Mouse (Mus musculus) gastrocnemius, adult 18-20 months (tissue): ENCODE results near the gene Zfp239. TPM values are rescaled to one million over a fixed set of nuclear protein-coding genes. Genes with fewer than 3 reads are reported as not detected.

Source experiments
- DNase-seq: peaks from one replicate; pipeline ENCODE4 v3.0.0; 2021; ENCODE audit warnings: low spot score
- total RNA-seq, 2 experiments: library from RNA; stranded (reverse); gene quantifications; 2 replicates each; pipeline ENCODE4 v1.2.3; 2021

Zfp239 gene
- total RNA-seq, 2 experiments from 2014 or later = 1.2 to 1.4 TPM

DNA sequence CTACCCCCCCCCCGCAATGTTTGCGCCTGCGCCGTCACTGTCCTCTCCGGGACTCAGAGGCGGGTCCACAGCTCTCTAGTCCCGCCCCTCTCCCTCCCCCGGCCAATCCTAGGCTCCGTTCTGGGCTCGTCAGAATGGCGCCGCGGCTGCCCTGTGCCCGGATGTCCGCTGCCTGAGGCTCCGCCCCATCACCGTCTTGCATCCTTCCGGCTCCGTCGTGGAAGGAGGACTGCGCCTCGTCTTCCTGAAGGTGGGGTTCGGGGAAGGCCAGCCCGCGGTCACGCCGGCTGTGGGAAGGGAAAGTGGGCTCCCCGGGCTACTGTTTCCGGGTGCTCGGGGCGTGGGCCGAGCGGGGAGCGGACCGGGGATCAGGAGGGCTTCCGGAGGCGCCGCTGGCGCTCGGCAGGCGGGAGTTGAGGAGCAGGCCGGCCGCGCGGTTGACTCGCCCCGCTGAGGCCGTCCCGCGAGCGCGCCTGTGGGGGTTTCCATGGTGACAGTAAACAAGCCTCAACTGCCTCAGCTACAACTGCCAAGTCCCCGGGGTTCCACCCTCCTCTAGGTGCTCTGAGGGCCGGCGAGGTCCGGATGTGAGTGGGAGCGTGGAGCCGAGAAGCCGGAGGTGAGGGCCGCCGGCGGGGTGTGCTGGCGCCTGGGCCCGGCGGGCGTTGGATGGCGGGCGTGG, 44.8 kb downstream of the Zfp239 start:
- peak; percentile 97 for DNase-seq

DNA sequence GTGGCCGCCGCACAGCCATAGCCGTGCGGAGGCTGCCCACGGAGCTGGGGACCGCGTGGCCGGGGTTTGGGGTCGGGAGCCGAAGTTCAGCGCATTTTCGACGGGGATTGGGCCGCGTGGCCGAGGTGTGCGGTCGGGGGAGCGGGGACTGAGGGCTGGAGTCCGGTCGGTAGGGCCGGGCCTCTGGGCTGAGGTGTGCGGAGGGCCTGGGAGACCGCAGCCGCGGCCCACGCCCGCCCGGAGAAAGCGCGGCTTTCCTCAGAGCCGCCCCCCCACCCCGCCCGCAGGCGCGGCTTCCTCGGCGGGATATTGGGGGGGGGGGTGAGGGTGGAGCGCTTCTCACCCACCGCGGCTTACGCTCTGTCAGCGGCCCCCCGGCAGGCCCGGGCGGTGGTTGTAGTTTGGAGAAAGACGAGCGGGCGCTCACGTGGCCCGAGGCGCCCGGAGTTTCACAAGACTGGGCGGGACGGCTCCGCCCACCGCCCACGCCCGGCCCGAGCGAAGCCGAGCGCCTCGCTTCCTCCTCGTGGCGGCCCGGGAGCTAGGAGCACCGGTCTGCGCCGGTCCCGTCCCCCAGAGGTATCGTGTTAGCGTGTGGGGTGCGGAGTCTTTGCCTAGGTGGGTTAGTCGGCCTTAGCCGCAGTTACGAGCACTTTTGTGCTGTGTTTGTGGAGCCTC, 45.5 kb downstream of the Zfp239 start:
- DNase-seq = peak; percentile 82

DNA sequence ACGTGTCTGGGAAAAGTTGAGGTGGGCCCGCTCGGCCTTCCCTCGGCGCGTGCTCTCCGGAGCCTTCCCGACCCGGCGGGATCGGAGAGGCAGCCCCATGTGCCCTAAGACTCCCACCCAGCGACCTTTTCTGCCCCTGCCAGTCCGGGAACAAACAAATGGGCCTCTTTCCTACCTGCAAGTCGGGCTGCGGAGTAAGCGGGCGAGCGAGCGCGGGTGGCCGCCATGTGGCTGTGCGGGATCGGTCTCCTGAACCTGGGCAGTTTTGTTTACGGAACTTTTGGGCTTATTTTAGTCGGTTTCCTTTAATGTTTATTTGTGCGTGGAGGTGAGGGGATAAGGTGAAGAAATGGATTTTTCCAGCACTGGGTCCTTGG, 46.1 kb downstream of the Zfp239 start:
- no peak for DNase-seq

GRCm38 (mm10) chr6:117908424-117908900, 46.6 kb downstream of the Zfp239 start:
- no peak for DNase-seq

DNA sequence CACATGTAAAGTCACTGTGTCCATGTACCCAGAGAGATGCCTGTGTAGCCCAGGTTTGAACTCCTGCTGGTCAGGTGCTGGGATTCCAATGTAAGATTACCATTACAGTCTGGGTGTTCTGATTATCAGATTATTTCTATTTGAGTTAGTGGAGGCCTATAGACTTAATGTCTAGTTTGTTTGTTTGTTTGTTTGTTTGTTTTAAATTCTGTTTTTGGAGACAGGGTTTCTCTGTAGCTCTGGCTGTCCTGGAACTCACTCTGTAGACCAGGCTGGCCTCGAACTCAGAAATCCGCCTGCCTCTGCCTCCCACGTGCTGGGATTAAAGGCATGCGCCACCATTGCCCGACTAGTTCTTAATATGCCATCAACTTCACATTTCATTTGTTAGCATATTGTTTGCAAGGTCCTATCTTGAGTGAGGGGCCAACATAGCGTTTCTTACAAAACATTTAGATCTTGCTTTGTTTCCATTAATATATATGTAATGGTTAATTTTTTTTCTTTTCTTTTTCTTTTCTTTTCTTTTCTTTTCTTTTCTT, 48.3 kb downstream of the Zfp239 start:
- no peak for DNase-seq

- DNase-seq = no peak
Observed at GRCm38 (mm10) chr6:117914541-117914940, 52.6 kb downstream of the Zfp239 start.

DNA sequence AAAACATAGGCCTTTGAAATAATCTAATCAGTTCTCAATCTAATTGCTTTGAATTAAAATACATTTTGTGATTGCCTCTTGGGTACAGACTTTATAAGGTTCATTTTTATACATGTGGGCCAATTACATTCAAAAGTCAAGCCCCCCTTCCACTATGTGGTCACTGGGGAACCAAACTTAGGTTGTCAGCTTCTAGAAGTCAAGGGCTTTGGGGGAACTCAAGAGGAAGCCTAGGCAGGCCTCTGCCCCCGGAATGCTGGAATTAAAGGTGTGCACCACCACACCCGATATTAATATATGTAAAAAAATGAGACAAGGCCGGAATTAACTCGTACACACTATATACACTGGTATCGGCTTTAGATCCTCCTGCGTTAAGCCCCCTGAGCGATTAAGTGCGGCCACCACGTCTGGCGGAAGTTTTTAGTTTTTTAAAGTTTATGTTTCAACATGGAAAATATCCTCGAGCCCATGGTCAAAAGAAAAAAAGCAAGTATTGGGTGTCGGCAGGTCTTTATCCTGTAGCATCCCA, 54.4 kb downstream of the Zfp239 start:
- DNase-seq = no peak

DNA sequence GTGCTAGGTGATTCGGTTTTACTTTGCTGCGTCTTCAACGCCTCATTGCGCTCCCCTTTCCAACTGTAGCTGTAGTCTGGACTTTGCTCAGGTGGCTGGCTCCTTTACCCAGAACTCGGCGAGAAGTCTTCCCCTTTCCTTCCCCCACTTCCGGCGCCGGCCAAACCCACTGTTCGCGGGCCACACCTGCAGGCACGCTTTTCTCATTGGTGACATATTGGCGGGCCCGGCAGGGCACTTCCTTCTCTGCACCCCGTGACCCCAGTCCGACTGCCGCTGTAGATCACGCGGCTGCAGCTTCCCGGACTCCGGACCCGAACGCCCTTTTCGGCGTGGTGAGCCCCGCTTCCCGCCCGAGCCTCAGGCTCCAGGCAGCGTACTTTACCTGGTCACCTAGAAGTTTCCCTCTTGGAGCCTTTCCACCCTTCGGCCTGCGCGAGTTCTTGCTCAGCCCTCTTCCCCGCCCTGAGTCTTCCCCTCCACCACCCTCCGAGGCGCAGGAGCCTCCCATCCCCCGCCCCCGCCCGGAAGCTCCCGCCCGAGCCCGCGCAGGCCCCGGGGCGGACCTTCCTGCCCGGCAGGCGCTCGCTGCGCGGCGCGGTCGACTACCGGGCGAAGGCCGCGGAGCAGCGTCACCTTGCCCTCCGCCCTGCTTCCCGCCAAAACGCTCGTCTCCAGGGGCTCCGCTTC, 55.0 kb downstream of the Zfp239 start:
- DNase-seq = peak; percentile 77

DNA sequence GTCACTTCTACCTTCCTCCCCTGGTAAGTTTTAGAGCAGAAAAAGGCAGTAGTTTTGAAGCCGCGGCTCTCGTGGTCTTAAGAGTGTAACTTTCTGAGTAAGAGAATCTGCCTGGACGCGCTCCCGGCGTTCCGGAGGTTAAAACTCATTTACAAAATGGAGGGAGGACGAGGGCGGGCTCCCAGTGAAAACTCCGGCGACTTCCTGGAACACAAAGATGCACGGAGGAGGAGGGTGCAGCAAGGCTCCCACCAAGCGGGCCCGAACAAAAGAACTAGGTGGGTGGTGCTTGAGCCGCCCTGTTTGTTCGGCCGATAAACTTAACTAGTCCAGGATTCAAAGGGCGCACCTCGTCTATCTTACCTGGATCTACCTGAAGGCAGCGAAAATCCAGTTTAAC, 55.7 kb downstream of the Zfp239 start:
- DNase-seq = peak; percentile 41

DNA sequence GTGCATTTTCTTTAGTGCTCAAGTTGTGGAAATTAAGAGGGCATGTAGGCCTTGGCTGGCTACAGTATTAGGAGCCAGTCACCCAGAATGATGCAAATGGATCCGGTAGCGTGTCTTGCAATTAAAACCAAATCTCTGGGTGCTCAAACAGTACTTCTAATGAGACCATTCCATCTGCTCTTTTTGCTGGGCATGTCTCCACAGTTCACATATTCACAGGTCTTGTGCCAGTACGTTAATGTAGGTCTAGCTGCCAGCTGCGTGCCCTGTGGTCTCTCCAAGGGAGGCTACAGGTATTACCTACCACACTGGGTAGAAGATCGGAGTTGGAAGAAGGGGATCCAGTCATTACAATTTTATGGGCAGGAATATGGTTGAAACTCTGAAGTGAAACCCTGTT, 56.1 kb downstream of the Zfp239 start:
- no peak for DNase-seq

- DNase-seq = peak; percentile 52
Observed at GRCm38 (mm10) chr6:117920659-117921640, 59.0 kb downstream of the Zfp239 start.

DNA sequence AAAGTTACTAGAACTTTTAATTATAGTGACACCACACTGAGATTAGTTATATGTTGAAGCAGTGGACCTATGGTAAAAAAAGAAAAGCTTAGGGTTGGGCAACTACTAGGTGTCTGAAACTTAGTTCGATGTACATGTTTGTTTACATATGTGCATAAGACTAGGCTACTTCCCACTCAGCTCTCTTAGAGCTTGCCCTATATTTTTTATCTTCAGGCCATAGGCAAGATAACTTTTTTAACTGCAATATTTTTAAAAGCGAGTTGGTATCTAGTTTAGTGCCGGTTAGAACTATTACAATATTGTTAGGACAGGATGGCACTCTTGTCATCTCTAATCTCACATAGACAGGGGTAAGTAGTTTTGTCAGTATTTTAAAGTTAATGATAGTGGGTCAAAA, 60.1 kb downstream of the Zfp239 start:
- DNase-seq = no peak

Other genes starting within 250 kb of the Zfp239 start
- 10 to 100 TPM; 40.6 to 45.1 TPM for gene Zfp637, start 20.9 kb upstream of the Zfp239 start, total RNA-seq
- gene Hnrnpf, start 38.2 kb downstream of the Zfp239 start, total RNA-seq = 100 to 1,000 TPM in 1 of 2 experiments, 10 to 100 TPM in 1; 83.2 to 106 TPM
- not detected for gene Fxyd4, start 75.6 kb downstream of the Zfp239 start, total RNA-seq
- gene Rasgef1a, start 149.3 kb downstream of the Zfp239 start, total RNA-seq = under 1 TPM; 0.09 to 0.26 TPM